Mouse (Mus musculus): ENCODE results near the gene Myo3a. TPM values are rescaled to one million over a fixed set of nuclear protein-coding genes. Genes with fewer than 3 reads are reported as not detected.

Gene Myo3a
- total and polyA plus RNA-seq, 3 experiments: not detected

- no peak overlapping the region for H3K4me2 ChIP-seq (ENCODE audit: insufficient read depth, low read depth, poor library complexity, severe bottlenecking)
- no peaks in the 10 kb centered on the region for H3K4me1 ChIP-seq (ENCODE audit: control insufficient read depth in 1 of 2, insufficient read depth in 2 of 2)
- dilution Hi-C loops (cut with MboI; ENCODE audit: extremely low pct_ligation_motif_present, extremely low pct_unique_long_range_greater_than_20kb, low sequenced_read_pairs): no loop called here
- H3K9ac ChIP-seq (ENCODE audit: insufficient read depth, low read depth): no peak overlapping the region
- H3K36me3 ChIP-seq (replicated peaks in 1 of 2; ENCODE audit: control insufficient read depth in 1 of 2, insufficient read depth in 1 of 2, low read length in 1 of 2): no peaks in the 10 kb centered on the region
- no peaks in the 10 kb centered on the region for H3K27me3 ChIP-seq (replicated peaks)
- no peak for TF ChIP-seq HCFC1 (IDR thresholded peaks at IDR 0.05; ENCODE audit: low read depth, low read length)
- TF ChIP-seq E2F4 (IDR thresholded peaks at IDR 0.05; ENCODE audit: insufficient replicate concordance, low read depth, low read length): no peak
- no peak for TF ChIP-seq TCF12 (IDR thresholded peaks at IDR 0.05; ENCODE audit: low read depth, low read length)
- TF ChIP-seq ZC3H11A (IDR thresholded peaks at IDR 0.05; ENCODE audit: low read depth, low read length): no peak
- TF ChIP-seq GABPA (IDR thresholded peaks at IDR 0.05; ENCODE audit: insufficient replicate concordance, low read depth, low read length): no peak
- no peak for TF ChIP-seq NRF1 (IDR thresholded peaks at IDR 0.05; ENCODE audit: low read depth, low read length)
- no peak for TF ChIP-seq ELF1 (IDR thresholded peaks at IDR 0.05; ENCODE audit: low read depth, low read length)
- no peak overlapping the region for H3K27ac ChIP-seq (ENCODE audit: insufficient read depth, low read depth)
- H3K79me2 ChIP-seq (replicated peaks; ENCODE audit: control insufficient read depth, extremely low read depth, insufficient read depth, poor library complexity, severe bottlenecking): no peaks in the 10 kb centered on the region
- no peak overlapping the region for H3K4me3 ChIP-seq (replicated peaks in 1 of 3; ENCODE audit: low read depth in 2 of 3, low read length in 2 of 3, poor library complexity in 1 of 3)
- H3K9me3 ChIP-seq (replicated peaks; ENCODE audit: low read length): peaks cover 8% of the 10 kb centered on the region
- in situ Hi-C loops (cut with MboI; ENCODE audit: low pct_ligation_motif_present, low pct_unique_long_range_greater_than_20kb, low sequenced_read_pairs): no loop called here
- DNase-seq (ENCODE audit: extremely low read depth): no peak
Measured at GRCm38 (mm10) chr2:22627819-22628432, 400.6 kb downstream of the Myo3a start.

DNA sequence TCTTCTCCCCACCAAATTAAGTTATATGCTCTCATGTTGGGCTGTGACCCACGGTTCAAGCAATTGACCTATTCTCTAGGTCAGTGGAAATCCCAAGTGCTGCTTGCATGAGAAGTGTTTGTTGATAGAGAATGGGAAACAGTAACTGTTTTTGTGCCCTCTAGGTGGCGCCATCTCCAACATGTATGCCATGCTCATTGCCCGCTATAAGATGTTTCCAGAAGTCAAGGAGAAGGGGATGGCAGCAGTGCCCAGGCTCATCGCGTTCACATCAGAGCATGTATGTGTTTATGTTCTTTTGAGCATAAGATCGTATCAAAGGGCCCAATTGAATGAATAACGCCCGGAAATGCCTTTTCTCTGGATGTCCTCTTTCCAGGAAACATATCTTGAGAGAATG is 407.5 kb downstream of the Myo3a start:
- dilution Hi-C loops (cut with MboI; ENCODE audit: extremely low pct_ligation_motif_present, extremely low pct_unique_long_range_greater_than_20kb, low sequenced_read_pairs): no loop called here
- no peak overlapping the region for H3K4me3 ChIP-seq (replicated peaks in 1 of 3; ENCODE audit: low read depth in 2 of 3, low read length in 2 of 3, poor library complexity in 1 of 3)
- no peak overlapping the region for H3K27ac ChIP-seq (ENCODE audit: insufficient read depth, low read depth)
- DNase-seq (ENCODE audit: extremely low read depth): peak; percentile 34
- H3K79me2 ChIP-seq (replicated peaks; ENCODE audit: control insufficient read depth, extremely low read depth, insufficient read depth, poor library complexity, severe bottlenecking): no peaks in the 10 kb centered on the region
- H3K4me2 ChIP-seq (ENCODE audit: insufficient read depth, low read depth, poor library complexity, severe bottlenecking): peak overlapping the region; percentile 44; the same call in 1 of the 2 replicates
- H3K27me3 ChIP-seq (replicated peaks): no peaks in the 10 kb centered on the region
- in situ Hi-C loops (cut with MboI; ENCODE audit: low pct_ligation_motif_present, low pct_unique_long_range_greater_than_20kb, low sequenced_read_pairs): no loop called here
- no peaks in the 10 kb centered on the region for H3K4me1 ChIP-seq (ENCODE audit: control insufficient read depth in 1 of 2, insufficient read depth in 2 of 2)
- no peaks in the 10 kb centered on the region for H3K9me3 ChIP-seq (replicated peaks; ENCODE audit: low read length)
- TF ChIP-seq CTCF (conservative IDR thresholded peaks at IDR 0.05 in 1 of 2, IDR thresholded peaks at IDR 0.05 in 1 of 2; ENCODE audit: low read depth in 2 of 2, low read length in 2 of 2) (peak; percentile 65 to 77; a peak in 3 of 4 replicates), JUND (conservative IDR thresholded peaks at IDR 0.05; ENCODE audit: low read depth, low read length) (no peak), MEF2A (IDR thresholded peaks at IDR 0.05; ENCODE audit: borderline replicate concordance, low read depth, low read length) (no peak), POLR2A (IDR thresholded peaks at IDR 0.05; ENCODE audit: low read depth, low read length) (no peak), RCOR1 (conservative IDR thresholded peaks at IDR 0.05; ENCODE audit: low read depth, low read length) (no peak), MAFK (IDR thresholded peaks at IDR 0.05; ENCODE audit: insufficient replicate concordance, low read length) (no peak), SMC3 (IDR thresholded peaks at IDR 0.05; ENCODE audit: low read depth, low read length) (peak; percentile 61), NELFE (IDR thresholded peaks at IDR 0.05; ENCODE audit: low read depth, low read length) (no peak), RAD21 (IDR thresholded peaks at IDR 0.05; ENCODE audit: low read depth, low read length) (peak; percentile 46), MXI1 (IDR thresholded peaks at IDR 0.05; ENCODE audit: low read depth, low read length) (no peak), ZKSCAN1 (IDR thresholded peaks at IDR 0.05; ENCODE audit: borderline replicate concordance, low read depth, low read length) (no peak), CHD1 (IDR thresholded peaks at IDR 0.05; ENCODE audit: low read depth, low read length) (no peak), MYC (IDR thresholded peaks at IDR 0.05; ENCODE audit: low read depth, low read length) (no peak)
- no peaks in the 10 kb centered on the region for H3K36me3 ChIP-seq (replicated peaks in 1 of 2; ENCODE audit: control insufficient read depth in 1 of 2, insufficient read depth in 1 of 2, low read length in 1 of 2)
- H3K9ac ChIP-seq (ENCODE audit: insufficient read depth, low read depth): no peak overlapping the region
